Mouse (Mus musculus): ENCODE results near the gene Tubgcp6.

Gene Tubgcp6

GRCm38 (mm10) chr15:89122649-89123366 lies at the start of gene Tubgcp6:
Gene Tubgcp6, minus strand, starts transcription at chr15:89123112.
- peak; percentile 95 for DNase-seq

- no peak for DNase-seq
Measured at GRCm38 (mm10) chr15:89172276-89172935, 49.5 kb upstream of the Tubgcp6 start.

DNA sequence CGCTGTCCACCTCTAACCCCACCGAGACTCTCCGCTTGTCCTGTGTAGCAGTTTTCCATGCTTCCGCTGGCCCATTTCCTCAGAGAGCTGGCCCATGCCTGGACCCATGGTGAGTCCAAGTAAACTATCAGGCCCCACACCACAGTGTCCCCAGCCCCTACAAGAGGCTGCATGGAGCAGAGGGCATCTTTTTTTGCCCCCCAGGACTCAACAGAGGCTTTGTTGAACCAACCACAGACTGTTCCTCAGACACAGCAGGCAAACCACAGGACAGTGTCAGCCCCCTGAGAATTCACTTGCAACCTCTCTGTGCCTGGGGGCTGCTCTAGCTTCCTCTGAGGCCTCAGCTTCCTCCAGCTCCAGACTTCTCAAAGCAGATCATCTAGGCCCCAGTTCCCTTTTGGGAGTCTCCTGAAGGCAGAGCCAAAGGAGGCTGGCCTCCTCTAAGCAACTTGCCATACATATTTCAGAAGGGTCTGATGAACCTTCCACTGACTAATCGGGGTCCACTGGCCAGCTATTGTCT lies 48.7 kb upstream of the Tubgcp6 start:
- no peak for DNase-seq

DNA sequence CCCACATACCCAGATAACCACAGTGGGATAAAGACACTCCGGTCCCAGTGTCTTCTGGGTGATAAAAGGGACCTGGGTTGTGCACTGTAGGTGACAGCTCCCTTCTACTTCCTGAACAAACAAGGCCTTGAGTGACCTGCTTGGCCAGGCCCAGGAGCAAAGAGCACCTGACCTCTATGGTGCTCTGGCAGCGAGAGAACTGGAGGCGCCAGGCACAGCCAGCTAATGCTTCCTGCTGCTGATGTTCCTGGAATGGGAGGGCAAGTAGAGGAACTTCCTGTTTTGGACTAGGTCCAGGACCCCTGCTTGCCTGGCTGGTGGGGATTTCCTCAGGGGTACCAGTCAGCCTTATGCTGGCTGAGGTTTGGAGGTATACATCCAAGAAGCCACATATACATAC lies 47.2 kb upstream of the Tubgcp6 start:
- DNase-seq: no peak

GRCm38 (mm10) chr15:89169431-89169830 lies 46.5 kb upstream of the Tubgcp6 start:
- peak; percentile 82 for DNase-seq

DNA sequence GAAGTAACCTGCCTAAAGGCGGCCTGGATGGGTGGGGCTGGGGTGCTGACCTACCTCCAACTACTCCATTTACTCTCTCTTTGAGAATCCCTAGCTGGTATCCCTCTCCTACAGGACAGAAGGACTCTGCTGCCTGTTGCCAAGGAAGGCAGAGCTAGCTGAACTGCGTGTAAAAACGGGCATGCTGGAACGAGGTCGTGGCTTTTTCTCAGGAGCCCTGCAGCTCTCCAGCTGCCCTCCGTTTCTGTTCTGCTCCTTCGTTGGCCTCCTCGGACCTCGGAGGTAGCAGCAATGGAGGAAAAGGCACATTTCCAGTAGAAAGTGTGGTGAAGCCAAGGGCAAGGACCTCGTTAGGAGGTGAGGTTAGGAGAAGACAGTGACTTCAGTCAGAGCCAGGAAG lies 46.0 kb upstream of the Tubgcp6 start:
- peak; percentile 59 for DNase-seq

- no peak for DNase-seq
Measured at GRCm38 (mm10) chr15:89165478-89165877, 42.6 kb upstream of the Tubgcp6 start.

- DNase-seq: no peak
Measured at GRCm38 (mm10) chr15:89161397-89161796, 38.5 kb upstream of the Tubgcp6 start.

DNA sequence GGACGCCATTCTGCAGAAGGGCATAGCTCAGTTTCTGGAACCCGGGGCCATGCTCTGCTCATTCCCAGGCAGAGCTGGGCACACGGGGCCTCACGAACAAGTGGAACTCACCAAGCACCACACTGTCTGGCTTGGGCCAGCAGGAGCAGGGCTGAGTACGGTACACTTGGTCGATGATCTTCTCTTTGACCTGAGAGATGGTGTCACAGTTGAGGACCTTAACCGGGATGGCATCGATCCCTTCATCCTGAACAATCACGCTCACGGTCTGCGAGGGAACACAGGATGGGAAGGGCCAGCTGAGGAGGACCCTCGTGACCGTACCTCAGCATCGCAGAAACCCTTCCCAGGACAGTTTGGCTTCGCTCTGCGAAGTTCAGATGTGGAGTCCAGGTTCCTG lies 35.6 kb upstream of the Tubgcp6 start:
- DNase-seq: no peak

GRCm38 (mm10) chr15:89157954-89158353 lies 35.0 kb upstream of the Tubgcp6 start:
- DNase-seq: peak; percentile 74

- DNase-seq: no peak
Measured at GRCm38 (mm10) chr15:89152312-89152711, 29.4 kb upstream of the Tubgcp6 start.

DNA sequence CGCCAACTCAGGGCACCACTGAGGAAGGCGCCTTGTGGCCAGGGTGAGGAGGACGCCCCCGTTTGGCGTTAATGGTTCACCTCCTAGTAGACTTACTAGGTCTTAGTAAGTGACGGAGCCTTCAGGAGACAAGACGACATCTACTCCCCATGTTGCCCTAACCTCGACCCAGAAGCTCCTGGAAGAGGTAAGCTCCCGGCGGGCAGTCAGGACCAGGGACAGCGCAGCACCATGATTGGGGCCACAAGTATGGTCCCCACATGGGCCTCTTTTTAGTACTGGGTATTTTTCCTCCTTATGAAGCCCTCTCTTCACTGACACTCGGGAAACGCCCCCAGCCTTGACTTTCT lies 27.1 kb upstream of the Tubgcp6 start:
- DNase-seq: no peak

DNA sequence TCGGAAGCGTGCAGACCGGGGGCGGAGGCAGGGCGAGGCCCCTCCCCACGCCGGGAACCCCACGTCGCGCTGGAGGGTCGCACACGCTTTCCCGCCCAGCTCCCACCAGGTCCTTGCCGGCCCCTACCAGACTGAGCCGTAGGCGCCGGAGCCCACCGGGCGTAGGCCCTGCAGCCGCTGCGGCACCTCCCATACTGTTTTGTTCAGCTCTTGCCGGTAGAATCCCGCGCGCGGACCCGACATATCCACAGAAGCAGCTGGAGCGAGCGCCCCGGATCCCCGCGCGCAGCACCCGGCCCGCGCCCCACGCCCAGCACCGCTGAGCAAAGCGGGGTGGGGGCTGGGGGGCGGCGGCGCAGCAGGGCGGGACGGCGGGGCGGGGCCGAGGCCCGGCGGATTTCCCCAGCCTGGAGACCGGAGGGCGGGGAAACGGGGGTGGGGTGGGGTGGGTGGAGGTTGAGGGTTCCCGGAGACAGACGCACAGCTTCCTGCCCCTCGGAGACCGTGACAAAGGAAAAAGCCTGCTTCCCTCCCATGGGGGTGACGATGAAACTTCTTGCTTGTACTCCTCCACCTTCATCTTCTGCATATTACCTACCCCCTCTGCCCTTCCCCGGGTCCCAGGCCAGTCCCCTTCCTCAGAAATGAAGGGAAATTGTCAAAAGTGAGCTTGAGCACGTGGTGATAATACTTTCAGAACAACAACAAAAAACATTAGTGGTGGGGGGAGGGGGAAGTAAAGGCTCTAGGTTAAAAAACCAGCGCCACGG lies 26.5 kb upstream of the Tubgcp6 start, which contains the start of gene Mapk11:
Gene Mapk11 (minus strand): TSS at position 358 of the 770 bp plus-strand sequence.
- no peak for DNase-seq

- DNase-seq: no peak
Measured at GRCm38 (mm10) chr15:89148496-89149270, 25.8 kb upstream of the Tubgcp6 start.

DNA sequence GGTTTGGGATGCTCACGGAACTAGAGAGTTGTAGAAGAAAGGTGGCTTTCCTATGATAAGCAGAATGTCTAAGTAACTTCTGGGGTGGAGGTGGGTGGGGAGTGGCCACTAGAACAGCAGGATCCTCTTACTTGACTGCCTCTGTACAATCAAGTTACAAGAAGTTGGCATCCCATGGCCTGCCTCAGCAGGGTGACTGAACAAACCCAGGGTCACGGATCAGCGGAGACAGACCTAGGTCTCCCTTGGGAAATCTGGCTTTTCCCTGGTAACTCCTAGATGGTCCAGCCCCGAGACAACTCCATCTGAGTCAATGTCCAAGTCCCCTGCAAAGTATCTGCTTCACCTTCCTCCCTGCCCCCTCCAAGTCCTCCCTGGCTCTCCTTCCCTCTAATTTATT lies 25.0 kb upstream of the Tubgcp6 start:
- no peak for DNase-seq

GRCm38 (mm10) chr15:89147456-89147855 lies 24.5 kb upstream of the Tubgcp6 start:
- no peak for DNase-seq

GRCm38 (mm10) chr15:89147024-89147423 lies 24.1 kb upstream of the Tubgcp6 start:
- peak; percentile 64 for DNase-seq

DNA sequence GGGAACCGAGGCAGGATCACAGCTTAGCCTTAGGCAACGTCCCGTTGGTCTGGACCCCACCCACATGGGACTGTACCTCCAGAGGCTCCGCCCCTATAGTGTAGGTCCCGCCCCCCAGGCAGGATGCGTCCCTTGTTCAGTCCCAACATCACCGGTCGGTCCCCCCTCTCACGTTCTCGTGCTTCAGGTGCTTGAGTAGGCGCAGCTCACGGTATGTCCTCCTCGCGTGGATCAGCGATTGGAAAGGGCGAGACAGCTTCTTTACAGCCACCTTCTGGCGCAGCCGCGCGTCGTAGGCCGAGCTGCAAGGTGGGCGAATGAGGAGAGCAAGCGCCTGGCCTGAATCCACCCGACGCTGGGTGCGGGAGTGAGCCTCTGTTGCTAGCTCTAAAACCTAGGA lies 23.6 kb upstream of the Tubgcp6 start:
- DNase-seq: peak; percentile 81

- no peak for DNase-seq
Measured at GRCm38 (mm10) chr15:89145813-89146350, 23.0 kb upstream of the Tubgcp6 start.

DNA sequence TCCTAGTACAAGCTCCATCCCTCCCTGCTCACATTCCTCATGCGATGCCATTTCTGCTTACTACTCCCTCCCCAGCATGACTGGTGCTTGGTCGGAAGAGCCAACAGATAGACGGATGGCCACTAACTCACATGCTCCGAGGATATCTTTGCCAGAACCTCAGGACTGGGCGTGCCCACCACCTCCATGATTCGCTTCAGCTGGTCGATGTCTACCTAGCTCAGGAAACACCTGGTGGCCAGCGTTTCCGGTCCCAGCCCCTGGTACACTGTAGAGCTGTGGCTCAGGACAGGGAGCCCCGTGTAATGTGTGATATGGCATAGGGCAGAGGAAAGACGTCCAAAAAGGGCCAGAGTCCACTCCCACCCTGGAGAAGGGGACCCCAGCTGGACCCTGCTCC lies 22.1 kb upstream of the Tubgcp6 start:
- DNase-seq: no peak

DNA sequence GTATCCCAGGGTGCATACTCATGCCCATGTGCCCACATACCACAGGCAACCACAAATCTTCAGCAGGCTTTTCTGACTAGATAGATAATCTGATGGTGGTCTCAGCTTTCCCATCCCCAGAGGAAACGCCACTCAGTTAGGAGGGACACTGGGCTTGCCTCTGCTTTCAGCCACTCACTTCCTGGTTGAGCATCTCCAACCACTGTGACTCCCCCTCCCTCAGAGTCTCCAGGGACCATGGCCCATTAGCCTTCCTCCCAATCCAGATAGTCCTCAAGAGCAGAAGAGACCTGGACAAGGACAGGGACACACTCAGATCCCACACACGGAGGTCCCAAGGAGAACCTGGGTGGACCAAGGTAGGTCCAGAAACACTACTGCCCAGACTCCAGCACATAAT lies 20.2 kb upstream of the Tubgcp6 start:
- DNase-seq: no peak

DNA sequence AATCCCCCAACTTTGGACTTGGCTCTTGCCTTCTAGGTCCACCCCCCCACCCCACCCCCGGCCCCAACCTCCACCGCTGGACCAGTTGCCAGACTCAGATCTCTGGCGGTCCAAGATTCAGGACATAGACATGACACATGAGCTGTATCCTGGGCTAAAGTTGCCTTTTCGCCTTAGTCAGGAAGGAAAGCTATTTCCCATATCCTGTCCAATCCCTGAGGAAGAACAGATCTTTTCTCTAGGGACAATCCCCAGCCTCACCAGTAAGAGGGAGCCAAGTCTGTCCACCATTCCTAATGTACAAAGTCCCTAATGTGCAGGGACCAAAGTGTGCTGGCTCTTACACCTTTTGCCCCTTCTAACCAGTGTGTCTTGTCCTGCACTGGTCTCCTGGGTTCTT lies 19.0 kb upstream of the Tubgcp6 start:
- DNase-seq: no peak

GRCm38 (mm10) chr15:89141443-89141842 lies 18.5 kb upstream of the Tubgcp6 start:
- no peak for DNase-seq
